Comparison of ENCODE assay signal across 1 mouse cellular context in the genomic region with DNA sequence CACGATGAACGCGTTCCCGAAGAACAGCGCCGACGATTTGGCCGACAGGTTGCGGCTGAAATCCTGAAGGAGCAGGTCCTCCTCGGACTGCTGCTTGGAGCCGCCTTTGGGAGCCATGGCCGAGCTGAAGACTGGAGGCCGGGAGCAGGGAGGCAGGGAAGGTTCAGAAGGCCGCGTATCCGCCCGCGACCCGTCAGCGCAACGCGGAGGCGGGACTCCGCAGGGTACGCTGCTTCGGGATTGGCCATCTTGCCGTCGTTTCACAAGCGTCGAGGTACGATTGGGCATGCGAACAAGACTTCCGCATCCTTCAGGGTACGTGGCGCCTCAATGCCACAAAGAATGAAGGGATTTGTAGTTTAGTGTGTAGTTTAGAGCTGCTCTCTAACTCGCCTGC.
TF ChIP-seq lines count a peak whose summit lies in the region.

A gene (minus strand): TSS at position 203 of the 397 bp plus-strand sequence.

TF ChIP-seq in myocyte, 11 proteins besides CTCF, POLR2A, EP300 and RAD21 (continued from another document):
- TF ChIP-seq MYOG (IDR thresholded peaks at IDR 0.05; ENCODE audit: control insufficient read depth in 1 of 3, insufficient read depth in 1 of 3, insufficient read length in 2 of 3, low read depth in 2 of 3) = no peak
TF ChIP-seq in myocyte: peak in this region for 2.
